Mouse (Mus musculus) stomach, embryonic 16.5 days (tissue): ENCODE measurements around the gene Rcor1. TPM values are rescaled to one million over a fixed set of nuclear protein-coding genes. Genes with fewer than 3 reads are reported as not detected.
A peak's percentile ranks its signal among the peaks of the same experiment; 100 is the strongest.

Source experiments
- ATAC-seq: fragments of 200-750 bp; cut with Nextera tagmentation; 2 replicates; pipeline ENCODE4 v1.8.0; 2017; ENCODE audit warnings: moderate number of reproducible peaks, moderate TSS enrichment; ENCODE audit not compliant: insufficient read depth, low FRiP score
- H3K27ac ChIP-seq: fragments of 300-500 bp; sonication (generic); 2 replicates; pipeline ENCODE4 v1.5.1; 2014; ENCODE audit warnings: low read length
- H3K27me3 ChIP-seq: fragments of 300-500 bp; sonication (generic); 2 replicates; pipeline ENCODE4 v1.6.1; 2014; ENCODE audit warnings: low read length, control low read depth, mixed read lengths; ENCODE audit not compliant: control insufficient read depth, insufficient read depth
- H3K36me3 ChIP-seq: fragments of 300-500 bp; sonication (generic); 2 replicates; pipeline ENCODE4 v1.6.1; 2014; ENCODE audit warnings: low read length; ENCODE audit not compliant: control insufficient read depth, insufficient read depth
- H3K4me1 ChIP-seq: fragments of 300-500 bp; sonication (generic); 2 replicates; pipeline ENCODE4 v1.6.1; 2014; ENCODE audit warnings: low read length, control low read depth, mixed read lengths; ENCODE audit not compliant: control insufficient read depth, insufficient read depth
- H3K4me2 ChIP-seq: fragments of 300-500 bp; sonication (generic); 2 replicates; pipeline ENCODE4 v1.6.1; 2014; ENCODE audit warnings: low read depth, low read length, mixed read lengths
- H3K4me3 ChIP-seq: fragments of 300-500 bp; sonication (generic); replicated peaks from 2 replicates; pipeline ENCODE4 v1.5.1; 2014; ENCODE audit warnings: mild to moderate bottlenecking, low read length
- H3K9ac ChIP-seq: fragments of 300-500 bp; sonication (generic); 2 replicates; pipeline ENCODE4 v1.6.1; 2014; ENCODE audit warnings: low read length
- H3K9me3 ChIP-seq: fragments of 300-500 bp; sonication (generic); replicated peaks from 2 replicates; pipeline ENCODE4 v1.6.1; 2016; ENCODE audit warnings: low read length, control low read depth; ENCODE audit not compliant: control insufficient read depth
- WGBS: fragments of 180-500 bp; shearing (Covaris S2); extraction: QIAGEN DNeasy Blood & Tissue Kit; methylation state at CpG from one replicate; pipeline ENCODE4 v1.1.7; 2014; 5-methylcytosine and 5-hydroxymethylcytosine counted together
- polyA plus RNA-seq: library from polyadenylated mRNA; unstranded; fragments of >200 nt; fragmentation: Nextera tagmentation; extraction: Ambion mirVana; gene quantifications from 2 replicates; pipeline ENCODE4 v1.2.1, GENCODE M21; 2015

Rcor1 gene
- polyA plus RNA-seq, 1 experiment from 2014 or later = 10.9 TPM

DNA sequence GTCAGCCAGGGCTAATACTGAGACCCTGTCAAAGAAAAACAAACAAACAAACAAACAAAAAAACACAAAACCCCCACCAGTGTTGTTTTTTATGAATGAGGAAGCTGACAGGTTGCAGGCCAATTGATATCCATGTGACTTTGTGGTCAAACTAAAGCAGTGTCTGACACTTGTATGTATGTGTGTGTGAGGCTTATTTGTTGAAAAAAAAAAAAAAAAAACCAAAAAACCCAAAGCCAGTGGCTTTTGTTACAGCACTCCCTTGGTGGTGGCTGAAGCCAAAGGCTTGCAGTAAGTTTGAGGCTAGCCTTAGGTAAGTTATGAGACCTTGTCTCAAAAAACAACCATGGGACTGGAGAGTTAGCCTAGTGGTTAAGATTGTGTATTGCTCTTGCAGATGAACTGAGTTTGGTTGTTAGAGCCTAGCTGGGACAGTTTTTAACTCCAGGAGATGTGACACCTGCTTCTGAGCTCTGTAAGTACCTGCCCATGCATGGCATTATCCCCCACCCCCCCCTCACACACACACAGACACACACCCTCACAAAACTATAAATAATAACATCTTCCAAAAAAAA lies 2.9 kb upstream of the Rcor1 start:
- H3K36me3 ChIP-seq = no peaks in the 10 kb centered on the region
- H3K4me2 ChIP-seq = no peak overlapping the region
- no peak overlapping the region for H3K4me3 ChIP-seq
- ATAC-seq = no peak
- no peaks in the 10 kb centered on the region for H3K27me3 ChIP-seq
- no peaks in the 10 kb centered on the region for H3K9me3 ChIP-seq
- peaks cover 13% of the 10 kb centered on the region for H3K4me1 ChIP-seq
- no peak overlapping the region for H3K27ac ChIP-seq
- no peak overlapping the region for H3K9ac ChIP-seq

DNA sequence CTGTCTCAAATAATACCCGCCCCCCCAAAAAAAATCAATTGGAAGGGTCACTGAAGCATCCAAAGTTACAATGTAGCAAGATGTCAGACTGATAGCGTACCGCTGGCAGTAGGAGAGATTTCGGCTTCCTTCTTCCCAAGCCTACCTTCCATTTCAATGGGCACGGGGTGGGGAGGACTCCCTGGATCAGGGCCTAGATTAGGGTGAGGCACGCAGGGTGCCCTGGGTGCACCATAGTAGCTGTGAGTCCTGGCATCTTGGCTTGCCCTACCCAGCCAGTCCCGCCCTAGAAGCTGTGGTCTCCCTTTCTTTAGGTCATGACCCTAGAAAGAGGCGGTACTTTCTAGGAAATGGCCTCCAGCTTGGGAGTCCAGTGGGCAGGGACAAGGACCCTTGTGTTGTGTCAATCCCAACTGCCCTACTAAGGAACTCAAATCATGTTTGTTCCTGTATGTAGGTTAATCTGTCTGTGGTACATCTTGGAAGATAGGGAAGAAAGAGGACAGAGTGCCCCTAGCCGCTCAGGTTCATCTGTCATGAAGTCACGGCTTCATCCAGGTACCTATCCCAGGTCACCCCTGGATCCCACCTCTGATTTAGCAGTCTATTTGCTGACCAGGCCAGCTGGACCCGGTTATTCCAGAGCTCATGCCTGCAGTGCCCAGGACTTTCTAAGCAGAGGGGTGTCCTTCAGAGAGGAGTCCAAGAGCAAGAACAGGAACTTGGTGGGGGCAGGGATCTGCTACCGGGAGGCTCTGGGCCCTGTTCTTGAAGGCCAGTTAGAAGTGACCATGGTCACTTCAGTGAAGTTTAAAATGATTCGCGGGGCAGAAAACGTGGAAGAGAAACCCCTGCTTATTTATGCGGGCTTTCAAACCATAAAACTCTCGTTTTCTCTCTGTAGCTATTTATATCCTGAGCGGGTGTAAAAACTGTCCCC lies 1.6 kb upstream of the Rcor1 start:
- 46% methylated on average over 18 of the region's 18 CpGs for WGBS
- ATAC-seq = no peak
- Histone ChIP-seq H3K9me3 (no peaks in the 10 kb centered on the region), H3K36me3 (no peaks in the 10 kb centered on the region), H3K9ac (peak overlapping the region; percentile 93), H3K4me2 (peak overlapping the region; percentile 86), H3K4me3 (peak overlapping the region; percentile 93), H3K27me3 (no peaks in the 10 kb centered on the region), H3K27ac (peak overlapping the region; percentile 99), H3K4me1 (peaks cover 17% of the 10 kb centered on the region)

DNA sequence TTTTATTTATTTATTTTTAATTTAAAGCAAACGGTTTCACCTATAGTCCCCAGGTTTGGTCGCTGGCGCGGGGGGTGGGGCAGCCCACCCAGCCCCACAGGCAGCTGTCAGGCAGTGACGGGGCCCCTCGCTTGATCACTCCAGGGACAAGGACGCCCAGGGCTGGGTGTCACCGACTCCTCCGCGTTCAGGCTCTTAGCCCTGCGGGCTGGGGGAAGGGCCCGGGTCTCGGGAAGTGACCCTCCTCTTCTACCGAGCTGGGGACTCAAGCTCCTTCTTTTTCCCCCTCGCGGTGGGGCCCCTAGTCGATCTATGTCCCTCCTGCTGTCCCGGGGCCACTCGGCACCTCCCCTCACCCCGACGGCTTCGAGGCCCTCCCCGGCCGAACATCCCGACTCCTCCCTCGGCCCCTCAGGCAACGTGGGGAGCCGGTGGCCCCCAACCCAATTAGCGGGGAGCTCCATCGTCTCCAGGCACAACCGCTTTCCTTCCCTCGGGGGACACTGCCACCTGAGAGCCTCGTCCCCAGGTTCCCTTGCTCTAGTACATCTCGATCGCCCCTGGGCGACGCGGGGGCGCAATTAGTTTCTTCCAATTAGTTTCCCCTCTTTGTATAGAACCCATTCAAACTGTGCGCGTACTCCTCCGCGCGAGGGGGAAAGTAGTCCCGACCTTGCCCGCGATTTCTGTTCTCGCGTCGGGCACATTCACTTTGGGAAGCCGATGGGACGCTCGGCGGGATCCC lies 748 bp upstream of the Rcor1 start:
- no peaks in the 10 kb centered on the region for H3K27me3 ChIP-seq
- H3K9ac ChIP-seq = peak overlapping the region; percentile 93
- WGBS = under 1% methylated on average over 54 of the region's 54 CpGs
- H3K9me3 ChIP-seq = no peaks in the 10 kb centered on the region
- H3K4me2 ChIP-seq = peak overlapping the region; percentile 86
- H3K4me1 ChIP-seq = peaks cover 17% of the 10 kb centered on the region
- ATAC-seq = peak; percentile 34
- no peaks in the 10 kb centered on the region for H3K36me3 ChIP-seq
- peak overlapping the region; percentile 99 for H3K27ac ChIP-seq
- peak overlapping the region; percentile 93 for H3K4me3 ChIP-seq

DNA sequence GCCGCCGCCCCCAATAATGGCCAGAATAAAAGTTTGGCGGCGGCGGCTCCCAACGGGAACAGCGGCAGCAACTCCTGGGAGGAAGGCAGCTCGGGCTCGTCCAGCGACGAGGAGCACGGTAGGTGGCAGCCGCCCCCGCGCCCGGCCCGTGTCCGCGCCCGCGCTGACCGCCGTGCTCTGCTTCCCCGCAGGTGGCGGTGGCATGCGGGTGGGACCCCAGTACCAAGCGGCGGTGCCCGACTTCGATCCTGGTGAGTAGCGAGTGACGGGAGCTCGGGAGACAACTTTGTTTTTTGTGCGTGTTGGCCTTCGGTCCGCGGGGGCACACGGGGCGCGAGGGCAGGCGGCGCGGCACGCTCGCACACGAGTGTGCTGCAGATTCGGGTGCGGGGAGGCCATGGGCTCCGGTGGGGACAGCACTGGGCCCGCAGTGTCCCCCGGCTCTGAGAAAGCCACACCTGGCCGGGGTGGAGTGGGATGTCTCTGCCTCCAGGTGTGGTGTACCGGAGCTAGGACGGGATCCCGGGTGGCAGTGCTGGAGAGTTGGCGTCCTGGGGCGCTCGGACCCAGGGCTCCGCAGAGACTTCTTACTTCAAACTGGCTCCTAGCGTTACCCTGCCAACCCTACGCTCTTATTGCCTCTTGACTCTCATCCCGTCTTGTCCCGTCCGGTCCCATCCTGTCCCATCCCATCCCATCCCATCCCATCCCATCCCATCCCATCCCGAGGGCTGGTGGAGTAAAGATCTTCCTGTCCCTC lies 800 bp downstream of the Rcor1 start:
- H3K36me3 ChIP-seq = peaks cover 7% of the 10 kb centered on the region; the same call in 1 of the 2 replicates
- peak overlapping the region; percentile 82 for H3K4me2 ChIP-seq
- H3K4me3 ChIP-seq = peak overlapping the region; percentile 93
- H3K27me3 ChIP-seq = no peaks in the 10 kb centered on the region
- peak overlapping the region; percentile 98 for H3K27ac ChIP-seq
- under 1% methylated on average over 65 of the region's 65 CpGs for WGBS
- ATAC-seq = no peak
- no peaks in the 10 kb centered on the region for H3K9me3 ChIP-seq
- H3K9ac ChIP-seq = peak overlapping the region; percentile 99
- peaks cover 17% of the 10 kb centered on the region for H3K4me1 ChIP-seq

DNA sequence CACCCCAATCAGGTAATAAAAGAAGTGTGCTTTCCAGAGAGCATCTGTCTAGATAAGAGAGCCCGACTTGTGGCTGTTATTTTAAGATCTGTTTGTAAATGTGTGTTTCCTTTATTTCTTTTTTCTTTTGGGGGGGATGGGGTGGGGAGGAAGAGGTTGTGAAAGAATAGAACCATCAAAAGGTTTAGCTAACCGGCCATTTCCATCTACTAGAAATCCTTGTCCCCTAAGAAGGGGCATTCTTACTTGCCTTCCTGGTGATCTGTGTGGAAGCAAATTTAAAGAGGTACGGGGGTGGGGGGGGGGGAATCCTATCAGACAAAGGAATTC lies 1.3 kb downstream of the Rcor1 start:
- Histone ChIP-seq H3K9ac (peak overlapping the region; percentile 99), H3K36me3 (peaks cover 7% of the 10 kb centered on the region; the same call in 1 of the 2 replicates), H3K4me3 (peak overlapping the region; percentile 93), H3K4me1 (peaks cover 12% of the 10 kb centered on the region), H3K27ac (no peak overlapping the region), H3K9me3 (no peaks in the 10 kb centered on the region), H3K27me3 (no peaks in the 10 kb centered on the region), H3K4me2 (peak overlapping the region; percentile 82)
- no peak for ATAC-seq
- WGBS = 5% methylated on average over 3 of the region's 3 CpGs

DNA sequence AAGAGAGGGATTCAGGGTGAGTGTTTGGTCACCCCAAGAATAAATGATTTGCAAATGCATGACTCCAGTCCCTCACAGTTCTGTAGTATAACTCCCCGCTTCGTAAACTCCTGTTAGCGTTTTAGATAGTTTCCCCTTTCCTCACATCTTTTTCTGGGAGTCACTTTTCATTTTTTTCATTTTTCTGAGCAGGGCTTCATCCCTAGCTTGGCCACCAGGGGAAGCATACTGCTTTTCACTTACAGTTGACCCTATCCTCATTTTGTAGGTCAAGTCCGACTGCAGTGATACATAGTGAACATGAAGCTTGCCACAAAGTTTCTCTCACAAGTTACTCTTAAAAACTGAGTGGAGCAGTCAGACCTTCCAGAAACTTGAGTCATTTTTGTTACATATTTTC lies 2.0 kb downstream of the Rcor1 start:
- peaks cover 7% of the 10 kb centered on the region; the same call in 1 of the 2 replicates for H3K36me3 ChIP-seq
- 18% methylated on average over 4 of the region's 4 CpGs for WGBS
- ATAC-seq = no peak
- H3K27ac ChIP-seq = no peak overlapping the region
- H3K4me2 ChIP-seq = peak overlapping the region; percentile 82
- H3K27me3 ChIP-seq = no peaks in the 10 kb centered on the region
- H3K4me3 ChIP-seq = peak overlapping the region; percentile 93
- H3K9ac ChIP-seq = no peak overlapping the region
- H3K9me3 ChIP-seq = no peaks in the 10 kb centered on the region
- H3K4me1 ChIP-seq = peaks cover 11% of the 10 kb centered on the region

DNA sequence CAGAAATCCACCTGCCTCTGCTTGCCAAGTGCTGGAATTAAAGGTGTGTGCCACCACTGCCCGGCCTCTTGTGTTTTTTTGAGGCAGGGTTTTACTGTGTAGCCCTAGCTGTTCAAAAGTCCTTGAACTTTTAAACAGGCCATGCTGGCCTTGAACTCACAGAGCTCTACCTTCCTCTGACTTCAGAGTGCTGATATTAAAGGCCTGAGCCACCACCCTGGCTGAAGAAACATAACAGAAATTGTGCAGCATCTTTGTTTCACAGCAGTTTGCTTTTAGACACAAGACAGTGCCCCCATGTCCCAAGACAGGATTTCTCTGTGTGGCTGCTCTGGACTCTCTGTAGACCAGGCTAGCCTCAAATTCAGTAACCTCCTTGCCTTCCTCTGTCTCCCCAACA lies 3.2 kb downstream of the Rcor1 start:
- Histone ChIP-seq H3K27ac (no peak overlapping the region), H3K4me1 (peaks cover 11% of the 10 kb centered on the region), H3K4me3 (no peak overlapping the region), H3K36me3 (peaks cover 7% of the 10 kb centered on the region; the same call in 1 of the 2 replicates), H3K9me3 (no peaks in the 10 kb centered on the region), H3K27me3 (no peaks in the 10 kb centered on the region), H3K9ac (no peak overlapping the region), H3K4me2 (no peak overlapping the region)
- WGBS = 77% methylated on average over 1 of the region's 1 CpGs
- no peak for ATAC-seq

DNA sequence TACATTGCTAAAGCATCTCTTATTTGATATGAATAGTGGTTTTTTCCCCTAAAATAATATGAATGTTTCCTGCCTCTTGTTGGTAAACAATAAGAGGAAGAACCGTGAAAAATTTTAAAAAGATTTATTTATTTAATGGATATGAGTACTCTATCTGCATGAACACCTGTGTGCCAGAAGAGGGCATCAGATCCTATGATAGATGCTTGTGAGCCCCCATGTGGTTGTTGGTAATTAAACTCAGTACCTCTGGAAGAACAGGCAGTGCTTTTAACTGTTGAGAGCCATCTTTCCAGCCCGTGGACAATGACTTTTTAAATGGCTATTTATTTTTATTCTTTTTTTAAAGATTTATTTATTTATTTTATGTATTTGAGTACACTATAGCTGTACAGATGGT lies 5.7 kb downstream of the Rcor1 start:
- no peak overlapping the region for H3K9ac ChIP-seq
- no peak overlapping the region for H3K27ac ChIP-seq
- H3K4me3 ChIP-seq = no peak overlapping the region
- H3K4me2 ChIP-seq = no peak overlapping the region
- H3K36me3 ChIP-seq = peaks cover 7% of the 10 kb centered on the region; the same call in 1 of the 2 replicates
- H3K27me3 ChIP-seq = no peaks in the 10 kb centered on the region
- WGBS = 88% methylated on average over 2 of the region's 2 CpGs
- peaks cover 7% of the 10 kb centered on the region; the same call in 1 of the 2 replicates for H3K4me1 ChIP-seq
- H3K9me3 ChIP-seq = no peaks in the 10 kb centered on the region
- ATAC-seq = no peak
